In genomic region chr17:21008382-21009331, GRCm38 (mm10) we compare ENCODE assay signal across 8 mouse cellular contexts. TPM values are rescaled to one million over a fixed set of nuclear protein-coding genes. Genes with fewer than 3 reads are reported as not detected.
DNase-seq lines count a peak whose midpoint lies in the region; ATAC-seq lines count a peak whose summit lies in the region.

TSS of gene Zfp160 (plus strand) at chr17:21008903.

- WGBS in hindbrain, embryonic 14.5 days: 5% methylated on average over 36 of the region's 36 CpGs

- peak; percentile 98 for ATAC-seq in hindbrain, embryonic 14.5 days (ENCODE audit: low FRiP score)

- no peaks in the 10 kb centered on the region for H3K9me3 ChIP-seq in hindbrain, embryonic 14.5 days (ENCODE audit: control insufficient read depth, low read length)

- H3K36me3 ChIP-seq in hindbrain, embryonic 14.5 days (replicated peaks; ENCODE audit: control insufficient read depth, insufficient read depth): peaks cover 20% of the 10 kb centered on the region

- H3K4me3 ChIP-seq in hindbrain, embryonic 14.5 days (replicated peaks; ENCODE audit: low read length): peak within 1 kb of the TSS; percentile 76

- H3K27ac ChIP-seq in hindbrain, embryonic 14.5 days: peak within 1 kb of the TSS; percentile 90

- peaks cover 9% of the 10 kb centered on the region for H3K4me1 ChIP-seq in hindbrain, embryonic 14.5 days (replicated peaks; ENCODE audit: control insufficient read depth, insufficient read depth, low read length)

- H3K4me2 ChIP-seq in hindbrain, embryonic 14.5 days (replicated peaks): peak within 1 kb of the TSS; percentile 84

- DNase-seq in R1 (ENCODE audit: low read depth, low spot score): peak; percentile 94
- peak; percentile 85 to 88 for DNase-seq in cerebellum, postnatal 25 days
- peak; percentile 77 to 84 for DNase-seq in frontal cortex, postnatal 25 days (ENCODE audit: low spot score in 2 of 2)
- DNase-seq in hindbrain, embryonic 14.5 days (ENCODE audit: low spot score): peak; percentile 93
- DNase-seq in layer of hippocampus, postnatal 36 days: peak; percentile 86 to 90
- peak; percentile 95 for DNase-seq in lung, postnatal 36 days
- DNase-seq in retina, postnatal 1 day: peak; percentile 96
- peak; percentile 76 to 79 for DNase-seq in urinary bladder, adult 18-20 months (ENCODE audit: low spot score in 2 of 2)

- H3K9ac ChIP-seq in hindbrain, embryonic 14.5 days: peak within 1 kb of the TSS; percentile 88

- no peaks in the 10 kb centered on the region for H3K27me3 ChIP-seq in hindbrain, embryonic 14.5 days (ENCODE audit: control insufficient read depth, insufficient read depth, low read length)

RNA-seq across cellular contexts. Expression of gene Zfp160, which starts in this region (rescaled TPM):
- polyA plus RNA-seq in hindbrain, embryonic 14.5 days (2014; fragmentation: Nextera tagmentation; extraction: Ambion mirVana): 16.2 and 21.0 TPM in 2 replicates
- 10 to 100 TPM; 21.6 to 24.1 TPM for total RNA-seq in layer of hippocampus, postnatal 36 days (2021)

Comparison
In these comparisons a context has a peak if more than half of its experiments do, and no peak if none do; other contexts are left out.
1. Peak in every context shown above with its lines: DNase-seq, ATAC-seq, H3K4me3 ChIP-seq and H3K27ac ChIP-seq.